Mouse (Mus musculus): Measurements from ENCODE around the gene Zfp408.
"Not testable (repeated sequence)": the region's sequence is repeated elsewhere in the genome, so short reads cannot be mapped to it uniquely, and the experiment has no call there.

The Zfp408 gene

DNA sequence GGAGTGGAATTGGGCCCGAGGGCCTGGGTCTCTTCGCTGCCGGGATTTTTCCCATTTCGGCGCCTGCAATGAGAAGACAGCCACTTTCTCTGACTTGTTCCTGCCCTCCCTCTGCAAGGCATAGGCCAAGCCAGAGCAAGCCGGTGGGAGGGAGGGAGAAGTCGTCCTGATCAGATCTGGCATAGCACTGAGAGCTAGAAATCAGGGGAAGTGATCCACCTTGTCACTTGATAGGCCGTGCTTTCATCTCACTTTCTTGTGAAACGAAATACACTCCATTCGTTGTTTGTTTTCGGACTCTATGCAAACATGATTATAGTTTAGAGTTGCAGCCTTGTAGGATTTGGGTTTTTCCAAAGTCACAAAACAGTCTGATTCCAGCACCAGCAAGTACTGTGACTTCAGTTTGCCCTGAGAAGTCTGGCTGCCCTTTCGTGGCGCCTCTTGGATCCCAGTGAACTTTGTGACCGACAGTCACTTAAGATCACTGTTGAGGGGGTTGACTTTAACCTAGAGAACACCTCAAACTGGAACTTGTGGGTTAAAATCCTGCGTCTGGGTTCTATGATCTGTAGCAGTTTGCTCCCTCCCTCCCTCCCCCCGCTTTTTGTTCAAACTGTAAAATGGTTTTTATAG is 887 bp upstream of the Zfp408 start:
- no peak for DNase-seq (ENCODE audit: low spot score)

GRCm38 (mm10) chr2:91649152-91649551 is 439 bp downstream of the Zfp408 start:
- no peak for DNase-seq (ENCODE audit: low spot score)

DNA sequence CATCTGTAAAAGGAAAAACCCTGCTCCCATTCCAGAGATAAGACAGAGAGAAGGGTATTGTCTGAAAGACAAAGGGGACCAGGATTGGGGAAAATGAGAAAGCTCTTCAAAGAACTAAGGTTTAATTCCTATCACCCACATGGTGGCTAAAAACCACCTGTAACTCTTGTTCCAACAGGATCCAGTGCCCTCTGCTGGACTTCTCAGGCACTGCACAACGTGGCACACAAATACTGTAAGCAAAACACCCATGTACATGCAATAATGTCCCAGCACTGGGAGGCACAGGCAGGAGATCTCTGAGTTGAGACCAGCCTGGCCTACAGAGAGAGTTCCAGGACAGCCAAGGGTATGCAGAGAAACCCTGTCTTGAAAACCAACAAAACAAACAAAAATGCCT is 2.9 kb downstream of the Zfp408 start:
- peak; percentile 49 for DNase-seq (ENCODE audit: low spot score)

GRCm38 (mm10) chr2:91645811-91646210 is 3.8 kb downstream of the Zfp408 start:
- no peak for DNase-seq (ENCODE audit: low spot score)

DNA sequence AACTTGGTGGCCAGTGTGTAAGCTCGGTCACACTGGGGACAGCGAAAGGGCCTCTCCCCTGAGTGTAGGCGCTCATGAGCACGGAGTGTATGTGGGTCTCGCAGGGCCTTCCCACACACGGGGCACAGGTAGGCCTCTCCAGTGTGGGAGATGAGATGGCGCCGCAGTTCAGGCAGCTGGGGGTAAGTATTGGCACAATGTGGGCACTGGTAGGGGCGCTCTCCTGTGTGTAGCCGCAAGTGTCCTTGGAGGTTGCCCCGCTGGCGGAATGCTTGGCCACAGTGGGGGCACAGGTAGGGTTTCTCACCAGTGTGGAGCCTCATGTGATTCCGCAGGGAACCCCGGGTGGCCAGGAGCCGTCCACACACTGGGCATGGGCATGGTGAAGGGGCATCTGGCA is 4.2 kb downstream of the Zfp408 start:
- DNase-seq (ENCODE audit: low spot score) = no peak

- no peak for DNase-seq (ENCODE audit: low spot score)
These were observed 5.6 kb downstream of the Zfp408 start for GRCm38 (mm10) chr2:91644021-91644420.

- DNase-seq (ENCODE audit: low spot score) = no peak
These were observed 6.7 kb downstream of the Zfp408 start for GRCm38 (mm10) chr2:91642825-91643415.

DNA sequence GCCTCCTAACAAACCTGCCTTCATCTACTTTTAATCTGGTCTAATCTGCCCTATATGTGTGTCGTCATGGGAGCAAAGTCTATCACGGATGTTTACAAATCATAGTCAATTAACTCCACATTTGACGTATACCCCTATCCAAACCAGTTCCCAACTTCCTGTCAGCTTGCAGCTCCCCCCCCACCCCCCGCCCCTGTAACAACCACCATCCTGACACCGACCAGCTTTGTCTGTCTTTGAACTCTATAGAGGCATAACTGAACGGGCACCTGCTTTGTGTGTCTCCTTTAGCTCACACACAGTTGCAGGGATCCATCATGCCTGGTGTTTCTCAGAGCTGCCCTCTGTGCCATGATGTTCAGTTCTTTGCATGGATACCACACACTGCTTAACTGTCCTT is 10.7 kb downstream of the Zfp408 start:
- DNase-seq (ENCODE audit: low spot score) = no peak

GRCm38 (mm10) chr2:91636727-91637338 is 12.8 kb downstream of the Zfp408 start:
- no peak for DNase-seq (ENCODE audit: low spot score)

GRCm38 (mm10) chr2:91636229-91636628 is 13.4 kb downstream of the Zfp408 start, which contains the start of gene F2:
Gene F2 (minus strand): TSS chr2:91636414.
- no peak for DNase-seq (ENCODE audit: low spot score)

DNA sequence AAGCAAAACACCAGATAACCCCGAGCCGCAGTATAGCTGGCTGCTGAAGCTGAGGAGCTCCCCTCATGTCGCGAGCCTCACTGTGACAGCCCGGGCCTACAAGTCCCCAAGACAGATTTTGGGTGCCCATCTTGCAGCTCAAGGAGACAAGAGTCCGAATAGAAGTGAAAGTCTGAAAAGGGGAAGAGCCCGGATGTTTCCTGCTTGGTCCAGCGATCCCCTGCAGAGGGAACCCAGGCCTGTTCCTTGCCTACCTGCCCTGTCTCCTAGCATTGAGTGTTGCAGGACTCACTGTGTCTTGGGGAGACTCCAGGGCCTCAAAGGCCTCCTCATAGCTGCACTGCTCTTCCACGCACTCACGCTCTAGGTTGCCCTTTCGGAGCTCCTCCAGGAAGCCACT is 14.1 kb downstream of the Zfp408 start:
- DNase-seq (ENCODE audit: low spot score) = no peak

DNA sequence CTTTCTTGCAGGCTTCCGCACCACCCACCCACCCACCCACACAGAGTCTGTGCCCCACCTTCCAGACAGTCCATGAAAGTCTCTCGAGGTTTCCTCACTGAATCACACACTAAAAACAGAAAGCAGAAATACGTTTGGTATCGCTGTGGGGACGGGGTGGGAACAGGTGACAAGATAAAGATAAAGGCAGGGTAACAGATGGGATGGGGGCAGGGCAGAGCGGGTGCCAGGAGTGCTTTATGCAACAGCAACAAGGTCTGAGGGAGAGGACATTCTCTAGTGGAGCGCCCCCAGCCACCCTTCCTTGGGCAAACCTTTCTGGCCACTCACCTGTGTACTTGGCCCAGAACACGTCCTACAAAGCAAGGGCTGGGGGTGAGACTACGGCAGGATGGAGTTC is 14.8 kb downstream of the Zfp408 start:
- DNase-seq (ENCODE audit: low spot score) = no peak

DNA sequence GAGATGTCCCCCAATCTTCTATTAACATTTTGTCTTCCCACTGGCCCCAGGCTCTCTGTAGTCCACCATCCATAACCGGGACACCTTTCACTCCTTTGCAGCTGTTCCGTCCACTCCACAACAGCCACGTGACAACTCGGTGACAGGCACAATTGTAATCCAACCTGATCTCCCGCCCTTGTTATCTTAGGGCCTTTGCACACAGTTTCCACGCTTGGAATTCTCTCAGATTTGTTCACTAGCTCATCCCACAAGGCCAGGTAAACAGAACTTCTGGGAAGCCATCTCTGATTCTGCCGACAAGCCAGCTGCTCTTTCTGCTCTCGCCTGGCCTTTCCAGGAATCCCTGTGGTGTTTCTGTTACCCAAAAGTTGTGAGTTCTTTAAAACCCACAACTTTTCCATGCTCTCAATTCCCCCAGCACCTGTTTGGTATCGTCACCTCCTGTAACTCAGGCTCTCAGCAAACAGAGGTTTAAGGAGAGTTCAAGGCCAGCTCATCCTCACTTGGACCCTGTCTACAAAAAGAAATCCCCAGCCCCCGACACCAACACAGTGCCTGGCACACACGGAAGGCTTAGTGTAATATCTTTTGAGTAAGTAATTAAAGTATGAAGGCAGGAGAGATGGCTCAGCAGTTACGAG is 16.1 kb downstream of the Zfp408 start:
- DNase-seq (ENCODE audit: low spot score) = no peak

- no peak for DNase-seq (ENCODE audit: low spot score)
These were observed 17.3 kb downstream of the Zfp408 start for GRCm38 (mm10) chr2:91632316-91632715.

- no peak for DNase-seq (ENCODE audit: low spot score)
These were observed 17.8 kb downstream of the Zfp408 start for GRCm38 (mm10) chr2:91631826-91632225.

GRCm38 (mm10) chr2:91630384-91630783 is 19.2 kb downstream of the Zfp408 start:
- DNase-seq (ENCODE audit: low spot score) = no peak

DNA sequence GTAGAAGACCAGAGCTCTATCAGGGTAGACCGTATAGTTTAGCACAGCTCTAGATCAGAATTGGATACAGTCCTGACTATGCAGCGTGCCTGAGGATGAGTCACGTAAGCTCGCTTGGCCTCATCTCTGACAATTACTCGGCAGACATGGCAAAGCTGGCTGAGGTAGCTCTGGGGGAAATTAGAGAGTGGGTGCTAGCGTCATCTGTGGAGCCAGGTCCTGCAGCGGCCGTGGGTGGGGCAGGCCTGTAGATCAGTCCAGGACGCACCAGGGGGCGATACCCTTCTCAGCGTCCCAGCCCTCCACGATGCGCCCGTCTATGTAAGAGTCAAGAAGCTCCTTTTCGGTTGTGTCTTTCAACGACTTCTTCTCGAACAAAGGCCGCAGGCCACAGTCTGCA is 19.9 kb downstream of the Zfp408 start:
- no peak for DNase-seq (ENCODE audit: low spot score)

DNA sequence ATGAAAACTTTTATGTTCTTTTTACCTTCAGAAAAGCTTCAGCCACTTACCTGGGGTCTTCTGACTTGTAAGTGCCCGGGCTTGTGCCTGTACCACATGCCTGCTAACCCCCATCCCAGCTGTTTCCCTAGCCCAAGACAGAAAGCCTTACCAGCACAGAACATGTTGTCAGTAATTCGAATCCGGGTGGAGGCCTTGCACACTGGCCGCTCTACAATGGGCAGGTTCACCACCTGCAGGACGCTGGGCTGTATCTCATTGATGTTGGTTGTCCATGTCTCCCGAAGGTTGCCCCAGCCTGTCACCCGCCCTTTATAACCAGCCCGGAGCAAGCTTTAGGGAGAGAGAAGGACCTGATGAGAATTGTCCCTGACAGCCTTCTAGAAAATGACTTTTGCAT is 21.4 kb downstream of the Zfp408 start:
- DNase-seq (ENCODE audit: low spot score) = no peak

- no peak for DNase-seq (ENCODE audit: low spot score)
These were observed 22.1 kb downstream of the Zfp408 start for GRCm38 (mm10) chr2:91627486-91627885.

GRCm38 (mm10) chr2:91623366-91623765 is 26.2 kb downstream of the Zfp408 start:
- DNase-seq (ENCODE audit: low spot score) = not testable (repeated sequence)

- DNase-seq (ENCODE audit: low spot score) = no peak
These were observed 27.2 kb downstream of the Zfp408 start for GRCm38 (mm10) chr2:91622356-91622755.

GRCm38 (mm10) chr2:91609370-91609769 is 40.2 kb downstream of the Zfp408 start:
- not testable (repeated sequence) for DNase-seq (ENCODE audit: low spot score)

GRCm38 (mm10) chr2:91602389-91602788 is 47.2 kb downstream of the Zfp408 start:
- no peak for DNase-seq (ENCODE audit: low spot score)
